Mouse (Mus musculus) midbrain, embryonic 12.5 days (tissue): ENCODE results near the gene Pou6f1. TPM values are rescaled to one million over a fixed set of nuclear protein-coding genes. Genes with fewer than 3 reads are reported as not detected.

Source experiments
- ATAC-seq: fragments of 200-750 bp; cut with Nextera tagmentation; 2 replicates; pipeline ENCODE4 v1.8.0; 2017; ENCODE audit warnings: low read depth, moderate TSS enrichment, moderate library complexity; ENCODE audit not compliant: low FRiP score
- H3K27ac ChIP-seq: fragments of 300-500 bp; sonication (generic); replicated peaks from 2 replicates; pipeline ENCODE4 v1.5.1; 2016; ENCODE audit warnings: mild to moderate bottlenecking
- H3K27me3 ChIP-seq: fragments of 300-500 bp; sonication (generic); 2 replicates; pipeline ENCODE4 v1.6.1; 2016; ENCODE audit warnings: mild to moderate bottlenecking
- H3K36me3 ChIP-seq: fragments of 300-500 bp; sonication (generic); 2 replicates; pipeline ENCODE4 v1.6.1; 2016
- H3K4me1 ChIP-seq: fragments of 300-500 bp; sonication (generic); 2 replicates; pipeline ENCODE4 v1.6.1; 2016
- H3K4me2 ChIP-seq: fragments of 300-500 bp; sonication (generic); replicated peaks from 2 replicates; pipeline ENCODE4 v1.6.1; 2016; ENCODE audit warnings: mild to moderate bottlenecking, moderate library complexity
- H3K4me3 ChIP-seq: fragments of 300-500 bp; sonication (generic); 2 replicates; pipeline ENCODE4 v1.5.1; 2016; ENCODE audit warnings: mild to moderate bottlenecking
- H3K9ac ChIP-seq: fragments of 300-500 bp; sonication (generic); replicated peaks from 2 replicates; pipeline ENCODE4 v1.6.1; 2016; ENCODE audit warnings: mild to moderate bottlenecking, moderate library complexity
- H3K9me3 ChIP-seq: fragments of 300-500 bp; sonication (generic); 2 replicates; pipeline ENCODE4 v1.6.1; 2016; ENCODE audit warnings: mild to moderate bottlenecking
- WGBS: fragments of 180-500 bp; shearing (Covaris S2); methylation state at CpG from one replicate; pipeline ENCODE4 v1.1.7; 2016; 5-methylcytosine and 5-hydroxymethylcytosine counted together
- microRNA-seq: library from miRNA; unstranded; fragments of <30 nt; microRNA quantifications from one replicate; pipeline ENCODE4, GENCODE M21; 2017
- polyA plus RNA-seq: library from polyadenylated mRNA; unstranded; fragments of >200 nt; fragmentation: Nextera tagmentation; extraction: Ambion mirVana; gene quantifications from 2 replicates; pipeline ENCODE4 v1.2.1, GENCODE M21; 2016

Pou6f1 gene
- polyA plus RNA-seq, 1 experiment from 2014 or later, result 32.4 TPM

- peaks cover 41% of the 10 kb centered on the region for H3K36me3 ChIP-seq
- H3K27ac ChIP-seq, result no peak overlapping the region
- H3K4me2 ChIP-seq, result no peak overlapping the region
- no peaks in the 10 kb centered on the region for H3K9me3 ChIP-seq
- H3K4me3 ChIP-seq, result no peak overlapping the region
- WGBS, result 91% methylated on average over 6 of the region's 6 CpGs
- H3K4me1 ChIP-seq, result no peaks in the 10 kb centered on the region
- no peaks in the 10 kb centered on the region for H3K27me3 ChIP-seq
- no peak overlapping the region for H3K9ac ChIP-seq
- ATAC-seq, result no peak
Observed at GRCm38 (mm10) chr15:100537913-100538312, 61.9 kb downstream of the Pou6f1 start.

GRCm38 (mm10) chr15:100527900-100528299 is 71.9 kb downstream of the Pou6f1 start:
- Histone ChIP-seq H3K4me2 (no peak overlapping the region), H3K4me1 (no peaks in the 10 kb centered on the region), H3K27me3 (no peaks in the 10 kb centered on the region), H3K27ac (no peak overlapping the region), H3K36me3 (peaks cover 27% of the 10 kb centered on the region), H3K9me3 (no peaks in the 10 kb centered on the region), H3K4me3 (no peak overlapping the region), H3K9ac (no peak overlapping the region)
- ATAC-seq, result no peak
- 92% methylated on average over 5 of the region's 5 CpGs for WGBS

DNA sequence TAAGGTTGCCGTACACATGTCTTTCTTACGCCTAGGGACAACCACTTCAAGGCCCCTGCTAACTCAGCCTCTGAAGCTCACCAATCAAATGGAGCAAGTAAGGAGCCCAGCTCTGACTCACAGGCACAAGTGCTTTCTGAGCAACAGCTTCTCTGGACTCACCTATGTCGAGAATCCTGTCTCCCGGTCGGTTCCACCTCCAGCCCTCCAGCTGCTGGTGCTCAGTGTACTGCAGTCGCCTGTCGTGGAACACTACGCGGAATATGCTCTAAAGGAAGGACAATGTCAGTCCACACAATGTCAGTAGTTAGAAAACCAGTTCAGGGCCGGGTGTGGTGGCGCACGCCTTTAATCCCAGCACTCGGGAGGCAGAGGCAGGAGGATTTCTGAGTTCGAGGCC is 74.4 kb downstream of the Pou6f1 start:
- no peak for ATAC-seq
- no peaks in the 10 kb centered on the region for H3K9me3 ChIP-seq
- H3K36me3 ChIP-seq, result peaks cover 44% of the 10 kb centered on the region
- H3K9ac ChIP-seq, result no peak overlapping the region
- WGBS, result 94% methylated on average over 14 of the region's 14 CpGs
- no peaks in the 10 kb centered on the region for H3K27me3 ChIP-seq
- H3K4me1 ChIP-seq, result no peaks in the 10 kb centered on the region
- H3K27ac ChIP-seq, result no peak overlapping the region
- no peak overlapping the region for H3K4me2 ChIP-seq
- H3K4me3 ChIP-seq, result no peak overlapping the region

Small RNAs within 50 kb of the gene (microRNA-seq; reads per million reads assigned to microRNA genes)
- not detected for gene Mir6961

Other genes starting within 250 kb of the Pou6f1 start
- gene Methig1, start 246.8 kb downstream of the Pou6f1 start, polyA plus RNA-seq, result not detected in 2 replicates
- not detected in 2 replicates for gene Mettl7a2, start 246.8 kb downstream of the Pou6f1 start, polyA plus RNA-seq
- gene Higd1c, start 235.4 kb downstream of the Pou6f1 start, polyA plus RNA-seq, result not detected in 2 replicates
- gene Gm5475, start 177.8 kb downstream of the Pou6f1 start, polyA plus RNA-seq, result 0.11 and 0.14 TPM in 2 replicates
- gene Slc11a2, start 174.9 kb downstream of the Pou6f1 start, polyA plus RNA-seq, result 22.6 and 22.8 TPM in 2 replicates
- gene Letmd1, start 131.0 kb downstream of the Pou6f1 start, polyA plus RNA-seq, result 42.2 and 46.2 TPM in 2 replicates
- 37.1 and 41.9 TPM in 2 replicates for gene Csrnp2, start 104.5 kb downstream of the Pou6f1 start, polyA plus RNA-seq
- 50.3 and 51.1 TPM in 2 replicates for gene Tfcp2, start 48.0 kb downstream of the Pou6f1 start, polyA plus RNA-seq
- gene Dazap2, start 15.4 kb upstream of the Pou6f1 start, polyA plus RNA-seq, result 187 and 192 TPM in 2 replicates
- gene Smagp, start 37.0 kb upstream of the Pou6f1 start, polyA plus RNA-seq, result 4.1 and 5.5 TPM in 2 replicates
- gene Bin2, start 69.6 kb upstream of the Pou6f1 start, polyA plus RNA-seq, result 2.0 and 3.4 TPM in 2 replicates
- 0.97 and 1.4 TPM in 2 replicates for gene Cela1, start 87.9 kb upstream of the Pou6f1 start, polyA plus RNA-seq
- gene Galnt6, start 129.4 kb upstream of the Pou6f1 start, polyA plus RNA-seq, result 0.08 and 0.18 TPM in 2 replicates
- gene Slc4a8, start 161.8 kb upstream of the Pou6f1 start, polyA plus RNA-seq, result 13.1 and 16.0 TPM in 2 replicates